Mouse (Mus musculus) small intestine, adult 2 months (tissue): ENCODE results near the gene Mok. TPM values are rescaled to one million over a fixed set of nuclear protein-coding genes. Genes with fewer than 3 reads are reported as not detected.

ENCODE experiments used
- H3K27ac ChIP-seq: fragments of 200-500 bp; 2 replicates; pipeline ENCODE4 v1.5.1; 2012; ENCODE audit warnings: low read depth, low read length, control low read depth, inconsistent platforms; ENCODE audit not compliant: insufficient read depth
- H3K27me3 ChIP-seq: fragments of 200-500 bp; 2 replicates; pipeline ENCODE4 v1.6.1; 2012; ENCODE audit warnings: mild to moderate bottlenecking, moderate library complexity, low read length, inconsistent platforms; ENCODE audit not compliant: control insufficient read depth, insufficient read depth
- H3K36me3 ChIP-seq: fragments of 200-500 bp; 2 replicates; pipeline ENCODE4 v1.6.1; 2012; ENCODE audit warnings: mild to moderate bottlenecking, low read length, control low read depth, inconsistent platforms; ENCODE audit not compliant: control insufficient read depth, insufficient read depth
- H3K4me1 ChIP-seq: fragments of 200-500 bp; 2 replicates; pipeline ENCODE4 v1.6.1; 2012; ENCODE audit warnings: low read length, inconsistent platforms, mixed read lengths; ENCODE audit not compliant: control insufficient read depth, insufficient read depth, insufficient read length
- H3K4me3 ChIP-seq: fragments of 200-500 bp; 2 replicates; pipeline ENCODE4 v1.5.1; 2012; ENCODE audit warnings: low read depth, mild to moderate bottlenecking, control low read depth, inconsistent platforms, low read length, moderate library complexity
- CTCF ChIP-seq: fragments of 200-500 bp; IDR thresholded peaks from 2 replicates; pipeline ENCODE4 v1.5.1; 2012; ENCODE audit warnings: low read depth, mild to moderate bottlenecking, control low read depth, inconsistent platforms, low read length, moderate library complexity, mixed read lengths; ENCODE audit not compliant: insufficient replicate concordance, insufficient read length; ENCODE audit errors: extremely low read depth
- POLR2A ChIP-seq: fragments of 200-500 bp; IDR thresholded peaks from 2 replicates; pipeline ENCODE4 v1.6.1; 2012; ENCODE audit warnings: low read depth, mild to moderate bottlenecking, control low read depth, inconsistent platforms, low read length, moderate library complexity
- WGBS: fragments of 180-500 bp; shearing (Covaris S2); methylation state at CpG from one replicate; pipeline ENCODE4 v1.1.7; 2018; 5-methylcytosine and 5-hydroxymethylcytosine counted together
- polyA plus RNA-seq: library from polyadenylated mRNA; depleted of rRNA; stranded (reverse); fragments of >200 nt; gene quantifications from 2 replicates; pipeline ENCODE4 v1.2.3, GENCODE M21; 2012; rRNA removed

The Mok gene
- polyA plus RNA-seq = 0.17 and 0.81 TPM in 2 replicates

- under 1% methylated on average over 71 of the region's 71 CpGs for WGBS
Observed at GRCm38 (mm10) chr12:110840348-110841198, at the start of gene Mok. Gene Mok, minus strand, starts transcription at chr12:110840939.

DNA sequence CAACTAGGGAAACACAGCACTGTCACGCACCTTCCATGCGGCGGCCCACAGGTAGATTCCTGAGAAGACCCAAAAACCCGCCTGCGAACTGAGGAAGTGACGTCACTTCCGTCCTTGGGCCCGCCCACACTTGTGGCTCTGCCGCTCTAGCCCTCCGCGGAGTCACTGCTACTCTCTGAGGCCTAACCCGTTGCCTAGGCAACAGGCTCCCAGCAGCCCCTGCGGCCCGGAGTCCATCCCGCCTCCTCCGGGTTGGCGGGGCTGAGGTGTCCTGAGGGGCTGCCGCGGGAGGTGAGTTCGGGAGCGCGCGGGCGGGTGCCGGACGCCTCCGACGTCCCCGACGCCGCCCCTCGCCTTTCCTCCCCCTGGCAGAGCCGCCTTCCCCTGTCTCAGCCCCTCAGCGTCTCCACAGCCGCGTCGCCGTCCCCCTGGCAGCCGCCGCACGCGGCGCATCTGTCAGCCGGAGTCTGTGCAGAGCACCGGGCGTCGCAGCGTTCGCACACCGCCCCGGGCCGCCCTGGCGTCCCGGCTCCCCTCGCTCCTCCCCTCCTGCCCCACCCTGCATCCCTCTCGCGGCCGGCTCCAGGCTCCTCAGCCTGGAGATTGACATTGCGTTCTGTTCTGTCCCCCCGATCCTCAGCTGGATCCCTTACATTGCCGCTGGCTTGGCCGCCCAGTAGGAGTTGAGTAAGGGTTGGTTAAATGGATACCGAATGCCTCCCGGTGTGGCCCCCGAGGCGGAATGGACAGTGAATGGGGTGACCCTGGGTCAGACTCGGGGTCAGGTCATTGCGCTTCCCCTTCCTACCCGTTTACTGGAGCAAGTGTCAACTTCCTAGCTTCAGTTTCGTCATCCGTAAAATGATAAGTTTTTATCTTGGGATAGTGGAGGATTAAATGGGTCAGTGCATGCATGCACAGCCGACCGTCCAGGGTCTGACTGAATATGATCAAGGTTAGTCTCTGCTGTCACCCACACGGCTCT is 48.6 kb upstream of the Mok start, which contains the start of the genes Cinp and Tecpr2:
Gene Cinp (minus strand): TSS at position 110 of the 985 bp plus-strand sequence.
Gene Tecpr2 (plus strand): TSS at position 229 of the 985 bp plus-strand sequence.
- TF ChIP-seq CTCF = no peak
- peak; percentile 72 for TF ChIP-seq POLR2A
- H3K4me1 ChIP-seq = peaks cover 4% of the 10 kb centered on the region; the same call in 1 of the 2 replicates
- no peaks in the 10 kb centered on the region for H3K27me3 ChIP-seq
- under 1% methylated on average over 74 of the region's 74 CpGs for WGBS
- H3K27ac ChIP-seq = peak within 1 kb of the TSS; percentile 66
- H3K36me3 ChIP-seq = no peaks in the 10 kb centered on the region
- peak within 1 kb of the TSS; percentile 94 for H3K4me3 ChIP-seq

More at GRCm38 (mm10) chr12:110840348-110841198, at the start of gene Mok:
- H3K27ac ChIP-seq = no peak within 1 kb of the TSS
- TF ChIP-seq CTCF = no peak
- no peak for TF ChIP-seq POLR2A
- no peaks in the 10 kb centered on the region for H3K36me3 ChIP-seq
- H3K27me3 ChIP-seq = no peaks in the 10 kb centered on the region
- H3K4me3 ChIP-seq = peak within 1 kb of the TSS; percentile 91
- H3K4me1 ChIP-seq = no peaks in the 10 kb centered on the region

DNA sequence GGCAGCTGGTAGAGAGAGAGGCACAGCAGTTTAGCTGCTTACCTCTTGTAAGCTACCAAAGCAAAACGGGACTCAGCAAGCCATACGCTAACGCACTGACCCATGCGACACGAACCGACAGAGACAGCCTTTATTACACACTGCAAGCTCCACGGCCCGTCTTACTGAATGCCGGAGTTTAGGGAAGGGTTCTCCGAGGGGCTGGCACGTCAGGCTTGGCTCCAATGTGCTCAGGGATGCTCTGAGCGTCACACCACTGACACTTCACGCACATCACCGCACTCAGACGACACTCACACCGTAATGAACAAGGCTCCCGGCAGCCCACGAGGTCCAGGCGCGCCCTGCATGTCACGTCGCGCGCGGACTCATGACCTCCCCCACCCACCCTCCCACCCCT is 47.9 kb upstream of the Mok start:
- no peak overlapping the region for H3K27ac ChIP-seq
- TF ChIP-seq CTCF = no peak
- no peak for TF ChIP-seq POLR2A
- peaks cover 4% of the 10 kb centered on the region; the same call in 1 of the 2 replicates for H3K4me1 ChIP-seq
- under 1% methylated on average over 25 of the region's 25 CpGs for WGBS
- no peaks in the 10 kb centered on the region for H3K36me3 ChIP-seq
- H3K4me3 ChIP-seq = peak overlapping the region; percentile 94
- no peaks in the 10 kb centered on the region for H3K27me3 ChIP-seq

DNA sequence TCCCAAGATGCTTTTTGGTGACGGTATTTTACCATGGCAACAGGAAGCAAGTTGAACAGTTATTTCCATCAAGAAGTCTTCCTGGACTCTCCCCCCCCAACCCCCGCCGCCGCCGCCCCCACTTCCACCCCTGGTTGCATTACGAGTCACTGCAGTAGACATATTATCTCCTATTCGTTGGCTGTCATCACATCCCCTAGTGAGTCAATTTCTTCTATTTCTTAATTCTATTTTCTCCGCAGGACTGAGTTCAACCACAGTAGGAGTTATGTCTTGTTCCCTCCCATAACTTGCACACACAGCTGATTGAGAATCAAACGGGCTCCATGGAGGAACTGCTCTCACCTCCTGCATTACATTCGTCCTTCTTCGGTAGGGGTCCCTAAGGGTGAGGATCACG is 47.4 kb upstream of the Mok start:
- 27% methylated on average over 12 of the region's 12 CpGs for WGBS
- TF ChIP-seq CTCF (no peak), POLR2A (no peak)
- Histone ChIP-seq H3K27ac (no peak overlapping the region), H3K4me3 (peak overlapping the region; percentile 94), H3K4me1 (peaks cover 4% of the 10 kb centered on the region; the same call in 1 of the 2 replicates), H3K27me3 (no peaks in the 10 kb centered on the region), H3K36me3 (no peaks in the 10 kb centered on the region)

DNA sequence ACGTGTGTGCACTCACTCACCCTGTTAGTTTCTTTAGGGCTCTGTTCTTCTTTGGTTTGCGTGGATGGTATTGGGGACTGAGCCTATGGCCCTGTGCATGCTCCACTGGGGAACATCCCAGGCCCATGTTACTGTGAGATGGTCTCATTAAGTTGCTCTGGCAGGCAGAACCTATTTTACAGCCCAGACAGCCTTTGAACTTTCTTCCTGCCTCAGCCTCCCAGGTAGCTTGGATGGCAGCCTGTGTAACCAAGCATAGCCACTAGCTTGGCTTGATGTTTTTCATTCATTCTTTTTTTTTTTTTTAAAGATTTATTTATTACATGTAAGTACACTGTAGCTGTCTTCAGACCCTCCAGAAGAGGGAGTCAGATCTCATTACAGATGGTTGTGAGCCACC is 44.5 kb upstream of the Mok start:
- TF ChIP-seq POLR2A = no peak
- TF ChIP-seq CTCF = no peak
- no peak overlapping the region for H3K4me3 ChIP-seq
- no peaks in the 10 kb centered on the region for H3K27me3 ChIP-seq
- H3K4me1 ChIP-seq = peaks cover 4% of the 10 kb centered on the region; the same call in 1 of the 2 replicates
- H3K27ac ChIP-seq = no peak overlapping the region
- WGBS = 95% methylated on average over 2 of the region's 2 CpGs
- peaks cover 5% of the 10 kb centered on the region; the same call in 1 of the 2 replicates for H3K36me3 ChIP-seq

- TF ChIP-seq CTCF = 0 out of 2 replicates have a peak, but pooled peaks have one; percentile 28
- no peak for TF ChIP-seq POLR2A
- WGBS = 89% methylated on average over 7 of the region's 7 CpGs
- no peak overlapping the region for H3K4me3 ChIP-seq
Observed at GRCm38 (mm10) chr12:110882291-110882690, 41.6 kb upstream of the Mok start.

GRCm38 (mm10) chr12:110875351-110875750 is 34.6 kb upstream of the Mok start:
- no peak overlapping the region for H3K27ac ChIP-seq
- TF ChIP-seq POLR2A (no peak), CTCF (no peak)
- H3K27me3 ChIP-seq = no peaks in the 10 kb centered on the region
- WGBS = 84% methylated on average over 2 of the region's 2 CpGs
- no peaks in the 10 kb centered on the region for H3K4me1 ChIP-seq
- no peak overlapping the region for H3K4me3 ChIP-seq
- H3K36me3 ChIP-seq = peaks cover 46% of the 10 kb centered on the region

More at GRCm38 (mm10) chr12:110882291-110882690, 41.6 kb upstream of the Mok start:
- Histone ChIP-seq H3K27me3 (no peaks in the 10 kb centered on the region), H3K36me3 (peaks cover 15% of the 10 kb centered on the region), H3K4me1 (no peaks in the 10 kb centered on the region), H3K27ac (no peak overlapping the region)
